Mouse (Mus musculus) liver, embryonic 14.5 days (tissue): Measurements from ENCODE around the gene Smyd3.

Experiments
- CTCF ChIP-seq: IDR thresholded peaks from 2 replicates; pipeline ENCODE4 v1.5.1; 2016; ENCODE audit warnings: antibody characterized with exemption, low read depth, control low read depth
- EP300 ChIP-seq: IDR thresholded peaks from 2 replicates; pipeline ENCODE4 v1.6.1; 2016; ENCODE audit warnings: antibody characterized with exemption, low read depth

DNA sequence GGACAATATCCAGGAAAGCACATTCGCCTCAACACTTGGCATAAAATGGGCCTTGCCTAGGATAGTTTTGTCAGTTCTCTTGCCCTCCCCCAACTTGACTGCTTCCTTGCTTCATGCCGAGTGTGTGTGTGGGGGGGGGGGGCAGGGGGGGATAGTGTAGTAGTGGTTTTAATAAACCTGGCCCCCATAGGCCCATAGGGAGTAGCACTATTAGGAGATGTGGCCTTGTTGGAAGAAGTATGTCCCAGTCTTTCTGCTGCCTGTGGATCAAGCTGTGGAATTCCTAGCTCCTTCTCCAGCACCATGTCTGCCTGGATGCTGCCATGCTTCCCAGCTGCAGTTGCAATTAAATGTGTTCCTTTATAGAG lies 71.0 kb downstream of the Smyd3 start:
- TF ChIP-seq CTCF, result no peak
- no peak for TF ChIP-seq EP300
